Mouse (Mus musculus) telencephalon, adult 2 months (tissue): ENCODE results near the gene Enthd1.

ENCODE experiments used
- DNase-seq: peaks from one replicate; pipeline ENCODE4 v3.0.0-alpha.2; 2011; ENCODE audit warnings: low read depth, low spot score

Enthd1 gene

DNA sequence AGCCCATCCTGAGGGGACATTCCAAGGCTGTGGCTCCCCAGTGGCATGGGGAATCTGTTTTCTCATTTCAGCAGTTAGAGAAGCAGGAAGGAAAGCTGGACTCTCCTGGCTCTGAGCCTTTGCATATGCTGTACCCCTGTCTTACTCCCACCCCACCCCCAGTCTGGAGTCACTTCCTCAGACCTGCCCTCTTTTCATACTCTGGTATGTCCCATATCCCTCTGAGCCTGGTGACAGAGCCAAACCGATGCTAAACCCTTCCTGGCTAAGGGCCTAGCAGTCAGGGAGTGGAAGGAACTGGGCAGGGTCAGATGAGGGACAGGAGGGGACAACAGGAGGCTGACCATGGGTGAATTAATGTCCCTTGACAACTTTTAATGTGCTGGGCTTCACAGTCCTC is 157.1 kb downstream of the Enthd1 start:
- DNase-seq, result no peak
